Mouse (Mus musculus) CH12.LX (cell line): ENCODE results near the gene Galk2. TPM values are rescaled to one million over a fixed set of nuclear protein-coding genes. Genes with fewer than 3 reads are reported as not detected.

Experiments
- DNase-seq: peaks from one replicate; pipeline ENCODE4 v3.0.0-alpha.2; 2013; ENCODE audit errors: extremely low read depth
- H3K27ac ChIP-seq: 2 replicates; pipeline ENCODE4 v1.5.1; 2012; ENCODE audit warnings: low read depth, mild to moderate bottlenecking, control low read depth, moderate library complexity; ENCODE audit not compliant: insufficient read depth
- H3K27me3 ChIP-seq: replicated peaks from 2 replicates; pipeline ENCODE3; 2012; ENCODE audit warnings: inconsistent platforms
- H3K36me3 ChIP-seq, 2 experiments: replicated peaks in 1 of 2; 2 replicates each; pipeline versions ENCODE3 to v1.6.1; 2012; ENCODE audit warnings: inconsistent platforms in 1 of 2, low read length in 1 of 2, mild to moderate bottlenecking in 1 of 2, mixed read lengths in 1 of 2, moderate library complexity in 1 of 2; ENCODE audit not compliant: control insufficient read depth in 1 of 2, insufficient read depth in 1 of 2
- H3K4me1 ChIP-seq, 2 experiments: 2 replicates each; pipeline ENCODE4 v1.6.1; 2012; ENCODE audit warnings: inconsistent platforms in 1 of 2, moderate library complexity in 1 of 2; ENCODE audit not compliant: insufficient read depth in 2 of 2, control insufficient read depth in 1 of 2
- H3K4me2 ChIP-seq: 2 replicates; pipeline ENCODE4 v1.6.1; 2012; ENCODE audit warnings: low read depth, mild to moderate bottlenecking, control low read depth; ENCODE audit not compliant: poor library complexity, insufficient read depth, severe bottlenecking
- H3K4me3 ChIP-seq, 3 experiments: fragments of 150-350 bp in 1 of 3; sonication (generic) in 1 of 3; replicated peaks in 1 of 3; 2 replicates each; pipeline versions ENCODE3 to v1.5.1; 2011 to 2012; ENCODE audit warnings: low read depth in 2 of 3, low read length in 2 of 3, mild to moderate bottlenecking in 2 of 3, moderate library complexity in 2 of 3, control low read depth in 1 of 3, improper control_type of control experiment in 1 of 3, inconsistent platforms in 1 of 3, mixed read lengths in 1 of 3; ENCODE audit not compliant: poor library complexity in 1 of 3
- H3K79me2 ChIP-seq: replicated peaks from 2 replicates; pipeline ENCODE4 v1.6.1; 2012; ENCODE audit warnings: mild to moderate bottlenecking, moderate library complexity; ENCODE audit not compliant: control insufficient read depth, poor library complexity, insufficient read depth, severe bottlenecking; ENCODE audit errors: extremely low read depth
- H3K9ac ChIP-seq: 2 replicates; pipeline ENCODE4 v1.6.1; 2012; ENCODE audit warnings: low read depth, mild to moderate bottlenecking, control low read depth, moderate library complexity; ENCODE audit not compliant: insufficient read depth
- H3K9me3 ChIP-seq: replicated peaks from 2 replicates; pipeline ENCODE3; 2012; ENCODE audit warnings: low read length, inconsistent platforms, mixed read lengths
- BHLHE40 ChIP-seq: IDR thresholded peaks from 2 replicates; pipeline ENCODE4 v1.6.1; 2011; ENCODE audit warnings: mild to moderate bottlenecking, low read depth, low read length, improper control_type of control experiment
- CHD1 ChIP-seq: IDR thresholded peaks from 2 replicates; pipeline ENCODE4 v1.6.1; 2012; ENCODE audit warnings: low read depth, low read length, improper control_type of control experiment, inconsistent platforms
- CHD2 ChIP-seq: IDR thresholded peaks from 2 replicates; pipeline ENCODE4 v1.6.1; 2011; ENCODE audit warnings: low read length, improper control_type of control experiment
- CTCF ChIP-seq, 2 experiments: IDR thresholded peaks in 1 of 2; conservative IDR thresholded peaks in 1 of 2; 2 replicates each; pipeline ENCODE4 v1.5.1; 2011 to 2012; ENCODE audit warnings: low read depth in 2 of 2, low read length in 2 of 2, improper control_type of control experiment in 1 of 2, inconsistent platforms in 1 of 2, mild to moderate bottlenecking in 1 of 2, moderate library complexity in 1 of 2
- E2F4 ChIP-seq: IDR thresholded peaks from 2 replicates; pipeline ENCODE4 v1.6.1; 2011; ENCODE audit warnings: low read depth, low read length, improper control_type of control experiment; ENCODE audit not compliant: insufficient replicate concordance
- ELF1 ChIP-seq: IDR thresholded peaks from 2 replicates; pipeline ENCODE4 v1.6.1; 2014; ENCODE audit warnings: low read depth, mild to moderate bottlenecking, inconsistent platforms, low read length, improper control_type of control experiment
- ETS1 ChIP-seq: conservative IDR thresholded peaks from 2 replicates; pipeline ENCODE4 v1.6.1; 2012; ENCODE audit warnings: low read depth, mild to moderate bottlenecking, inconsistent platforms, low read length, improper control_type of control experiment, moderate library complexity
- HCFC1 ChIP-seq: IDR thresholded peaks from 2 replicates; pipeline ENCODE4 v1.6.1; 2012; ENCODE audit warnings: low read depth, mild to moderate bottlenecking, inconsistent platforms, low read length, improper control_type of control experiment
- IRF4 ChIP-seq: IDR thresholded peaks from 2 replicates; pipeline ENCODE4 v1.6.1; 2014; ENCODE audit warnings: low read depth, mild to moderate bottlenecking, inconsistent platforms, low read length, improper control_type of control experiment
- JUN ChIP-seq: IDR thresholded peaks from 2 replicates; pipeline ENCODE4 v1.6.1; 2011; ENCODE audit warnings: low read depth, mild to moderate bottlenecking, low read length, improper control_type of control experiment, moderate library complexity; ENCODE audit not compliant: insufficient read depth
- MEF2A ChIP-seq: IDR thresholded peaks from 2 replicates; pipeline ENCODE4 v1.6.1; 2014; ENCODE audit warnings: low read depth, mild to moderate bottlenecking, inconsistent platforms, low read length, improper control_type of control experiment, borderline replicate concordance
- MXI1 ChIP-seq: IDR thresholded peaks from 2 replicates; pipeline ENCODE4 v1.6.1; 2011; ENCODE audit warnings: mild to moderate bottlenecking, low read depth, low read length, improper control_type of control experiment
- MYC ChIP-seq: IDR thresholded peaks from 2 replicates; pipeline ENCODE4 v1.6.1; 2011; ENCODE audit warnings: low read depth, mild to moderate bottlenecking, improper control_type of control experiment, low read length
- NRF1 ChIP-seq: IDR thresholded peaks from 2 replicates; pipeline ENCODE4 v1.6.1; 2014; ENCODE audit warnings: low read depth, mild to moderate bottlenecking, inconsistent platforms, low read length, improper control_type of control experiment, moderate library complexity
- POLR2A ChIP-seq: IDR thresholded peaks from 2 replicates; pipeline ENCODE4 v1.6.1; 2011; ENCODE audit warnings: low read depth, mild to moderate bottlenecking, improper control_type of control experiment, low read length
- SMC3 ChIP-seq: IDR thresholded peaks from 2 replicates; pipeline ENCODE4 v1.6.1; 2011; ENCODE audit warnings: low read depth, low read length, improper control_type of control experiment
- TCF12 ChIP-seq: IDR thresholded peaks from 2 replicates; pipeline ENCODE4 v1.6.1; 2014; ENCODE audit warnings: low read depth, mild to moderate bottlenecking, inconsistent platforms, low read length, improper control_type of control experiment
- ZMIZ1 ChIP-seq: IDR thresholded peaks from 2 replicates; pipeline ENCODE4 v1.6.1; 2012; ENCODE audit warnings: low read depth, mild to moderate bottlenecking, inconsistent platforms, low read length, improper control_type of control experiment
- dilution Hi-C: fragments of 300-500 bp; cut with MboI; formaldehyde crosslinking; loops from 2 replicates; pipeline ENCODE4 v1.14.3; 2020; ENCODE audit warnings: low sequenced_read_pairs; ENCODE audit not compliant: extremely low pct_unique_long_range_greater_than_20kb, extremely low pct_ligation_motif_present
- in situ Hi-C: fragments of 300-500 bp; cut with MboI; formaldehyde crosslinking; loops from 3 replicates; pipeline ENCODE4 v1.14.3; 2019; ENCODE audit warnings: low sequenced_read_pairs, low pct_ligation_motif_present, low pct_unique_long_range_greater_than_20kb, mixed read lengths
- polyA plus RNA-seq: library from polyadenylated mRNA; unstranded; fragments of >175 nt; gene quantifications from 2 replicates; pipeline ENCODE4 v1.2.1, GENCODE M21; 2012; ENCODE audit warnings: low read depth; ENCODE audit not compliant: insufficient read length
- total RNA-seq, 2 experiments: library from RNA; depleted of rRNA; stranded (reverse); fragments of 300-350 nt in 1 of 2; fragments of >200 nt in 1 of 2; gene quantifications; 2 replicates each; pipeline ENCODE4 v1.2.3; 2012 to 2014

Gene Galk2
- total and polyA plus RNA-seq, 3 experiments, result 36.7 to 59.9 (median 41.8) TPM

GRCm38 (mm10) chr2:125827898-125828297 lies 31.0 kb upstream of the Galk2 start:
- TF ChIP-seq JUN (no peak), HCFC1 (no peak), IRF4 (no peak), MXI1 (no peak), BHLHE40 (no peak), MYC (no peak), CHD1 (no peak), ETS1 (no peak), TCF12 (no peak), NRF1 (no peak), ZMIZ1 (no peak)
- TF ChIP-seq, all 38 proteins: peak for 0
- no peaks in the 10 kb centered on the region for H3K4me1 ChIP-seq
- no peak overlapping the region for H3K4me2 ChIP-seq
- in situ Hi-C loops (loop anchor here (5.0 kb wide), 1 partner anchor 36 kb away; no protein-coding TSS in a partner anchor), dilution Hi-C loops (no loop called here)
- no peak overlapping the region for H3K4me3 ChIP-seq
- no peaks in the 10 kb centered on the region for H3K27me3 ChIP-seq
- H3K27ac ChIP-seq, result no peak overlapping the region
- no peaks in the 10 kb centered on the region for H3K9me3 ChIP-seq
- DNase-seq, result no peak
- no peaks in the 10 kb centered on the region for H3K79me2 ChIP-seq
- H3K9ac ChIP-seq, result no peak overlapping the region
- H3K36me3 ChIP-seq, result peaks cover 16 to 49% of the 10 kb centered on the region in 2 experiments

- DNase-seq, result no peak
- TF ChIP-seq ELF1, result no peak
- 0 out of 2 replicates have a peak, but pooled peaks have one; percentile 21 for TF ChIP-seq POLR2A
- H3K27me3 ChIP-seq, result no peaks in the 10 kb centered on the region
- H3K9me3 ChIP-seq, result no peaks in the 10 kb centered on the region
- in situ Hi-C loops (loop anchor here (5.0 kb wide), 1 partner anchor 38 kb away; no protein-coding TSS in a partner anchor), dilution Hi-C loops (no loop called here)
- H3K79me2 ChIP-seq, result no peaks in the 10 kb centered on the region
- no peak overlapping the region for H3K9ac ChIP-seq
- H3K4me2 ChIP-seq, result no peak overlapping the region
- H3K4me1 ChIP-seq, result no peaks in the 10 kb centered on the region
- H3K36me3 ChIP-seq, result peaks cover 28 to 70% of the 10 kb centered on the region in 2 experiments
- H3K27ac ChIP-seq, result no peak overlapping the region
- H3K4me3 ChIP-seq, result no peak overlapping the region
These were observed 29.0 kb upstream of the Galk2 start for GRCm38 (mm10) chr2:125829924-125830323.

GRCm38 (mm10) chr2:125838091-125838490 lies 20.8 kb upstream of the Galk2 start:
- H3K4me1 ChIP-seq, result no peaks in the 10 kb centered on the region
- no peaks in the 10 kb centered on the region for H3K9me3 ChIP-seq
- H3K27me3 ChIP-seq, result no peaks in the 10 kb centered on the region
- dilution Hi-C loops, result no loop called here
- H3K27ac ChIP-seq, result no peak overlapping the region
- H3K4me3 ChIP-seq, result no peak overlapping the region
- in situ Hi-C loops, result no loop called here
- no peak overlapping the region for H3K9ac ChIP-seq
- peaks cover 42 to 81% of the 10 kb centered on the region in 2 experiments for H3K36me3 ChIP-seq
- no peak overlapping the region for H3K4me2 ChIP-seq
- no peak for DNase-seq
- TF ChIP-seq TCF12 (no peak), MEF2A (no peak), ZMIZ1 (no peak), E2F4 (no peak), SMC3 (no peak), CHD2 (no peak), CTCF (conservative IDR thresholded peaks at IDR 0.05 in 1 of 2, IDR thresholded peaks at IDR 0.05 in 1 of 2; ENCODE audit: low read depth in 2 of 2, low read length in 2 of 2) (no peak)
- 0 out of 2 replicates have a peak, but pooled peaks cover 4% of the 10 kb centered on the region for H3K79me2 ChIP-seq
